Mouse (Mus musculus): ENCODE data around the gene Mgat3. TPM values are rescaled to one million over a fixed set of nuclear protein-coding genes. Genes with fewer than 3 reads are reported as not detected.

Gene Mgat3
- polyA plus RNA-seq, 1 experiment from 2014 or later: 22.3 TPM

DNA sequence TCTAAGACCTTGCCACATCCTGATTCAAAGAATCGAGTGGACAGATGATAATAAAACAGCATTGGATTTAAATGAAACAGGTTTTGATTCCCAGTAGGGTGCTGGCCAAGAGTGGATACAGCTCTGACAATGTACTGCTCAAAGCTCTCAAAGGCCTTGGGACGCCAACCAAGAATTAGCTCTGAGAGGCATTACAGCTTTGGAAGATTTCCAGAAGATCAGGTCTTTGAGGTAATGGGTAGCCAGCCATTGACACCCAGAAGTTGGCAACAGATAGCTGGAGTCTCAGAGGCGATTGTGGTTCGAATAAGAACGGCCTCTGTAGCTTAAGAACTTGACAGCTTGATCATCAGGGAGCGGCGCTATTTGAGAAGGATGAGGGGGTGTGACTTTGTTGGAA, 8.0 kb downstream of the Mgat3 start:
- Histone ChIP-seq H3K27ac (no peak overlapping the region), H3K4me2 (replicated peaks) (no peak overlapping the region), H3K4me1 (replicated peaks; ENCODE audit: control insufficient read depth, insufficient read depth, low read length) (no peaks in the 10 kb centered on the region), H3K4me3 (replicated peaks; ENCODE audit: low read length) (no peak overlapping the region), H3K36me3 (replicated peaks; ENCODE audit: control insufficient read depth, insufficient read depth) (no peaks in the 10 kb centered on the region), H3K27me3 (ENCODE audit: control insufficient read depth, insufficient read depth, low read length) (no peaks in the 10 kb centered on the region), H3K9me3 (ENCODE audit: control insufficient read depth, low read length) (no peaks in the 10 kb centered on the region), H3K9ac (no peak overlapping the region)
- WGBS: 81% methylated on average over 7 of the region's 7 CpGs
- no peak for ATAC-seq (ENCODE audit: low FRiP score)
- no peak for DNase-seq (ENCODE audit: low spot score)

DNA sequence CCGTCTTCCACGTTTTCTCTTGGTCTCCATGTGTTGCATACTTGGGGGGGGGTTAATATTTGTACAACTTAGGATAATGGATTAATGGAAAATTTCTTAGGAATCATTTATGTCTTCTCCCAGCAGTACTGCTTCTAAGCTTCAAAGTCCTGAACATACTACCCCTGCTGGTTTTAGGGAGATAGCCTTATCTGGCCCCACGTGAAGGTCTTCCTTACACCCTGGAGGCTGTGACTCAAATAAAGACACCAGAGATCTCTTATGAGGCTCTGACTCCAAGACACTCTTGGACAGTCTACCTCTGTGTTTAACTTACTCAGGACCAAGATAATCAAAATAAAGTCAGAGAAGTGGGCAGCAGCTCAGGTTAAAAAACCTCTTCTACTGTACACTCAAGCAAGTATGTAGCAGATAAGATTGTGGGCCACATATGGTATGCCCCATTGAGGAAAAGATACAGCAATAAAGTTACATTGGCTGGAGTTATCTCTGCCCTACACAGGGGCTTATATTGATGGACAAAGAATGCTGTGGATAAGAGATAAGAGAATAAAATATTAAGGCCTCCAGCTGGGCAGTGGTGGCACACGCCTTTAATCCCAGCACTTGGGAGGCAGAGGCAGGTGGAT, 8.7 kb downstream of the Mgat3 start:
- Histone ChIP-seq H3K9me3 (ENCODE audit: control insufficient read depth, low read length) (no peaks in the 10 kb centered on the region), H3K4me2 (replicated peaks) (no peak overlapping the region), H3K9ac (no peak overlapping the region), H3K4me1 (replicated peaks; ENCODE audit: control insufficient read depth, insufficient read depth, low read length) (no peaks in the 10 kb centered on the region), H3K27me3 (ENCODE audit: control insufficient read depth, insufficient read depth, low read length) (no peaks in the 10 kb centered on the region), H3K4me3 (replicated peaks; ENCODE audit: low read length) (no peak overlapping the region), H3K27ac (no peak overlapping the region), H3K36me3 (replicated peaks; ENCODE audit: control insufficient read depth, insufficient read depth) (no peaks in the 10 kb centered on the region)
- DNase-seq (ENCODE audit: low spot score) (no peak), ATAC-seq (ENCODE audit: low FRiP score) (no peak)
- 98% methylated on average over 4 of the region's 4 CpGs for WGBS

DNA sequence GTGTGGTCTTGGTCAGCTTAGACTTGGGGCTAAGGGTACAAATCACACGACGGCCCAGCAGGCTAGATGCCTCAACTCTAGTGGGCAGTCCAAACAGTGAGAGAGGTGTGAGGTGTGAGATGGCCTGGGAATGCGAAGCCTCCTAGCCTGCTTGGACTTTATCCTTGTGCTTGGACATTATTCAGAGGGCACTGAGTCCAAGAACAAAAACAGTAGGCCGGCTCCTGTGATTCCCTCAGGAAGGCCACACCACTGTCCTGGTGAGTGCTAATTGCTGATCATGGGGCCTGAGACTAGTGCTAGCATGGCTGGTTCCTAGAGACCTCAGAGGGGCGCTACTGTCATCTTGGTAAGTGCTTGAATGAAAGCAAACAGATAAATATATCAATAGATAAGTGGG, 15.4 kb downstream of the Mgat3 start:
- 82% methylated on average over 5 of the region's 5 CpGs for WGBS
- Histone ChIP-seq H3K4me2 (replicated peaks) (no peak overlapping the region), H3K9me3 (ENCODE audit: control insufficient read depth, low read length) (no peaks in the 10 kb centered on the region), H3K4me1 (replicated peaks; ENCODE audit: control insufficient read depth, insufficient read depth, low read length) (peaks cover 6% of the 10 kb centered on the region; the same call in 1 of the 2 replicates), H3K9ac (no peak overlapping the region), H3K27ac (no peak overlapping the region), H3K4me3 (replicated peaks; ENCODE audit: low read length) (no peak overlapping the region), H3K27me3 (ENCODE audit: control insufficient read depth, insufficient read depth, low read length) (no peaks in the 10 kb centered on the region), H3K36me3 (replicated peaks; ENCODE audit: control insufficient read depth, insufficient read depth) (no peaks in the 10 kb centered on the region)
- no peak for DNase-seq (ENCODE audit: low spot score)
- ATAC-seq (ENCODE audit: low FRiP score): no peak

DNA sequence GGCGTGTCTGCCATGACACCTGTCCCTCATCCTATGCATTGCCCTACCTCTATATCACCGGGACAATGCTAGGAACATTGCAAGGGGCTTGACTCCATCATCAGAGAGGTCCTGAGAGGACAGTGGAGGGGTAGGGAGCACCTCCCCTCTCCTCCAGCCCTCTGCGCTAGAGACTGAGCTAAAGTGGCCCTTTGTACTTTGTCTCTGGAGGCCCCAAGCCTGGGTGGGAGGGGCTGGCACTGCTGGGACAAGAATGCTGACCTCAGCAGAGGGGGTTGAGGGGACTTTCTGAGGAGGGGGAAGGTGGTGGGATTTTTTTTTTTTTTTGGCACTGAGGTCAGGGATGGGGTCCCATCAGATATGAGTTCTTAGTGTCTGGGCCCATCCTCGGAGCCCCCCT, 16.6 kb downstream of the Mgat3 start:
- Histone ChIP-seq H3K27ac (no peak overlapping the region), H3K9me3 (ENCODE audit: control insufficient read depth, low read length) (no peaks in the 10 kb centered on the region), H3K9ac (no peak overlapping the region), H3K36me3 (replicated peaks; ENCODE audit: control insufficient read depth, insufficient read depth) (no peaks in the 10 kb centered on the region), H3K4me3 (replicated peaks; ENCODE audit: low read length) (no peak overlapping the region), H3K4me1 (replicated peaks; ENCODE audit: control insufficient read depth, insufficient read depth, low read length) (peaks cover 8% of the 10 kb centered on the region; the same call in 1 of the 2 replicates), H3K4me2 (replicated peaks) (no peak overlapping the region), H3K27me3 (ENCODE audit: control insufficient read depth, insufficient read depth, low read length) (no peaks in the 10 kb centered on the region)
- WGBS: 73% methylated on average over 4 of the region's 4 CpGs
- ATAC-seq (ENCODE audit: low FRiP score) (no peak), DNase-seq (ENCODE audit: low spot score) (no peak)

DNA sequence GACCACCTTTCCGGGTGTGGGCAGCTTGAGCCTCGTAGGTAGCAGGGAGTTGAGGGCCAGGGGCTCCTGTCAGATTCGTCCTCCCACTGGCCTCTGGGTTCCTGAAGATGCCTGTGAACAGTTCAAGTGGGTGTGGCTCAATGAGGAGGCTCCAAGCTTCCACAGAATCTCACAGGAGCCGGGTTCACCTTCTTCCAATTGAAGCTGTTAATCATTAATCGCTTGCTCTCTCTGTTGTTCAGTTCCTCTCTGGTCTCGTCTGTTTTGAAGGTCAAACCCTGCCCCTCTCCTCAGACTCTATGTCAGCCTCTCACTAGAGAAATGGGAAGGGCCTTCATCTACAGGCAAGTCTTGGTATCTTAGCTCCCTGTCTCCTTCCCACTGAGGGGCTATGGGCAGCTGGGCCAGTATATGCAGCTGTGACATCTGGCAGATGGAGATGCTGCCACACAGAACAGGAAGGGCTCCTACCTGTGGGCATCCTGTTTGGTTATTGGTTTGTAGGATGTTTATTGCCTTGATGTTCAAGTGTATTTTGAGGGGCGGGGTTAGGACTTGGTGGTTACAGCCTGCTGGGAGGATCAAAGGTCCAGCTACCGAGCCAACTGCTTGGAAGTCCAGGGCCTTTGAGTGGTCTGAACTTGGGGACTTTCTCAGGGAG, 18.2 kb downstream of the Mgat3 start:
- DNase-seq (ENCODE audit: low spot score) (no peak), ATAC-seq (ENCODE audit: low FRiP score) (no peak)
- no peak overlapping the region for H3K9ac ChIP-seq
- no peaks in the 10 kb centered on the region for H3K27me3 ChIP-seq (ENCODE audit: control insufficient read depth, insufficient read depth, low read length)
- H3K9me3 ChIP-seq (ENCODE audit: control insufficient read depth, low read length): no peaks in the 10 kb centered on the region
- H3K4me3 ChIP-seq (replicated peaks; ENCODE audit: low read length): no peak overlapping the region
- H3K4me2 ChIP-seq (replicated peaks): no peak overlapping the region
- WGBS: 67% methylated on average over 8 of the region's 8 CpGs
- no peak overlapping the region for H3K27ac ChIP-seq
- H3K4me1 ChIP-seq (replicated peaks; ENCODE audit: control insufficient read depth, insufficient read depth, low read length): peaks cover 8% of the 10 kb centered on the region; the same call in 1 of the 2 replicates
- H3K36me3 ChIP-seq (replicated peaks; ENCODE audit: control insufficient read depth, insufficient read depth): no peaks in the 10 kb centered on the region

DNA sequence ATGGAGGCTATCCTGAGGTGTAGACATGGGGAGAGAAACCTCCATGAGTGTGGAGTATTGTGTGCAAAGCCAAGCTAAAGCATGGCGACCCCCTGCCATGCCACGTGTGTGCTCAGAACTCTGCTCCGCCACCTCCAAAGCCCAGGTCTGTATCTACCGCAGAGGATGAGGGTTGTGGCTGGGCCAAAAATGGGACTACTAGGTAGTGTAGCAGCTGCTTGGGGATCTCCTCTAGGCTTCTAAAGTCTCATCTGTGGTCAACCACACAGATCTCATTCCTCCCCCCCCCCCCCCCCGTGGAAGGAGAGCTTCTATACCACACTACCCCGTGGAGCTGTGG, 18.7 kb downstream of the Mgat3 start:
- no peak for ATAC-seq (ENCODE audit: low FRiP score)

DNA sequence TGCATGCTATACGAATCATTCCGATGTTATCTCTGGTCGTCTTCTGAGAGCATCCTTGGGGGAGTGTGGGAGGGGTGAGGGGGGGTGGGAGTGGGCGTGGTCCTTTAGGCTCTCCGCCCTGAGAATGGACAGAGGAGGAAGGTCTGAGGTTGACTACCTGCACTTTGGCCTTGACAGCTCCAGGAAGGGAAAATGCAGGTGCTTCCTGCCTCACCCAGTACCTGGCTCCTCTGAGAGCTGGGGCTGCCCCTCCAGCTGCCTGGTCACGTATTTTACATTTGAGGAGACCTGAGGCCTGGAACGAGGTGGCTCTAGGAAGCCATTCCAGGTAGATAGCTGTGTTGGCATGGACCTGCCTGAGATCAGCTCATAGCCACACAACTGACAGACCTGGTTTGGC, 19.3 kb downstream of the Mgat3 start:
- no peak overlapping the region for H3K27ac ChIP-seq
- no peaks in the 10 kb centered on the region for H3K27me3 ChIP-seq (ENCODE audit: control insufficient read depth, insufficient read depth, low read length)
- no peaks in the 10 kb centered on the region for H3K36me3 ChIP-seq (replicated peaks; ENCODE audit: control insufficient read depth, insufficient read depth)
- H3K9ac ChIP-seq: no peak overlapping the region
- H3K4me2 ChIP-seq (replicated peaks): no peak overlapping the region
- peaks cover 8% of the 10 kb centered on the region; the same call in 1 of the 2 replicates for H3K4me1 ChIP-seq (replicated peaks; ENCODE audit: control insufficient read depth, insufficient read depth, low read length)
- whole genome bisulfite sequencing: 83% methylated on average over 7 of the region's 7 CpGs
- no peaks in the 10 kb centered on the region for H3K9me3 ChIP-seq (ENCODE audit: control insufficient read depth, low read length)
- no peak for ATAC-seq (ENCODE audit: low FRiP score)
- no peak overlapping the region for H3K4me3 ChIP-seq (replicated peaks; ENCODE audit: low read length)
- DNase-seq (ENCODE audit: low spot score): no peak

More for the DNA sequence above, 18.7 kb downstream of the Mgat3 start:
- no peaks in the 10 kb centered on the region for H3K27me3 ChIP-seq (ENCODE audit: control insufficient read depth, insufficient read depth, low read length)
- WGBS: 89% methylated on average over 5 of the region's 6 CpGs
- no peak for DNase-seq (ENCODE audit: low spot score)
- no peak overlapping the region for H3K9ac ChIP-seq
- no peaks in the 10 kb centered on the region for H3K36me3 ChIP-seq (replicated peaks; ENCODE audit: control insufficient read depth, insufficient read depth)
- H3K4me3 ChIP-seq (replicated peaks; ENCODE audit: low read length): no peak overlapping the region
- peaks cover 8% of the 10 kb centered on the region; the same call in 1 of the 2 replicates for H3K4me1 ChIP-seq (replicated peaks; ENCODE audit: control insufficient read depth, insufficient read depth, low read length)
- H3K27ac ChIP-seq: no peak overlapping the region
- H3K4me2 ChIP-seq (replicated peaks): no peak overlapping the region
- H3K9me3 ChIP-seq (ENCODE audit: control insufficient read depth, low read length): no peaks in the 10 kb centered on the region

DNA sequence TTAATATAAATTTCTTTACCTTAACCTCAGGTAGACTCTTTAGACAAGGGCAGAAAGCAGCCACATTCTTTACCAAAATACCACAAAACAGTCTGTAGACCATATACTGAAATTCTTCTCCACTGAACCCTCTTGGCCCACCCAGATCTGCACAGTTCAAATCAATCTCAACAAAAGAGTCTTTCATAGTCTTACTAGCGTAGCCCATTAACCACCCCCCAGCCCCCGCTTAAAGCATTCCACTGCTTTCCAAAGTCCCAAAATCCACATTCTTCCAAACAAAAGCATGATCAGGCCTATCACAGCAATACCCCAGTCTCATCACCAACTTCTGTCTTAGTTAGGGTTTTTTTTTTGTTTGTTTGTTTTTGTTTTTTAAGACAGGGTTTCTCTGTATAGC, 26.0 kb downstream of the Mgat3 start:
- H3K9me3 ChIP-seq (ENCODE audit: control insufficient read depth, low read length): no peaks in the 10 kb centered on the region
- DNase-seq (ENCODE audit: low spot score) (no peak), ATAC-seq (ENCODE audit: low FRiP score) (no peak)
- H3K4me2 ChIP-seq (replicated peaks): no peak overlapping the region
- no peaks in the 10 kb centered on the region for H3K4me1 ChIP-seq (replicated peaks; ENCODE audit: control insufficient read depth, insufficient read depth, low read length)
- peaks cover 6% of the 10 kb centered on the region; the same call in 1 of the 2 replicates for H3K36me3 ChIP-seq (replicated peaks; ENCODE audit: control insufficient read depth, insufficient read depth)
- H3K9ac ChIP-seq: no peak overlapping the region
- no peak overlapping the region for H3K27ac ChIP-seq
- no peaks in the 10 kb centered on the region for H3K27me3 ChIP-seq (ENCODE audit: control insufficient read depth, insufficient read depth, low read length)
- no peak overlapping the region for H3K4me3 ChIP-seq (replicated peaks; ENCODE audit: low read length)
- WGBS: 51% methylated on average over 2 of the region's 2 CpGs

DNA sequence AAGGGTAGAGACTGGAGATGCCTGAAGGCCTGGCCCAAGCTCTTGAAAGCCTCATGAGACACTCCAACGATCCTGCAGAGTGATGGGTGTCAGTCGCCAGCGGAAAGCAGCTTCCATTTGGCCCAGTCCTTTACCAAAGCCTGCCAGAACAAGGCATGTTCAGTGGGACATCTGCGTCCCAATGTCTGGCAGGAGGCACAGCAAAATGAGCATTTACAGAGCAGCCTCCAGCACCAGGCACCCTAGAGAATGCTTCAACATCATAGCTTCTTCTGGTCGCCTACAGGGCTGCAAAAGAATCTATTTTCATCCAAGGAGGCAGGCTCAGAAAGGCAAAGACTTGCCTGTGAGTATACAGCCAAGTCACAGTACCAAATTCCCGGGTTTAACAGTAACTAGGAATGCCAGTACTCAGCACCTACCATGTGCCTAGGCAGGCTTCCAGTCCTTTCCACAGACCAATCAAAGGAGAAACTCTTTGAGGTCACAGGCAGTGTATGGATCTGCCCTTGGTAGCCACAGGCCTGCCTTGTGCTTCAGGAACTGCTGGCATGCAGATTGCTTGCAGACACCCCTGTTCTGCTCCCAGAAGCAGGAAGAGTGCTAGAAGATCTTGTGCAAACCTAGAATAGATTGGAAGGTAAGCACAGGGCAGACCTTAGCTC, 28.7 kb downstream of the Mgat3 start:
- Histone ChIP-seq H3K27ac (no peak overlapping the region), H3K4me2 (replicated peaks) (no peak overlapping the region), H3K4me3 (replicated peaks; ENCODE audit: low read length) (no peak overlapping the region), H3K36me3 (replicated peaks; ENCODE audit: control insufficient read depth, insufficient read depth) (peaks cover 6% of the 10 kb centered on the region; the same call in 1 of the 2 replicates), H3K9ac (no peak overlapping the region), H3K4me1 (replicated peaks; ENCODE audit: control insufficient read depth, insufficient read depth, low read length) (no peaks in the 10 kb centered on the region), H3K9me3 (ENCODE audit: control insufficient read depth, low read length) (no peaks in the 10 kb centered on the region), H3K27me3 (ENCODE audit: control insufficient read depth, insufficient read depth, low read length) (no peaks in the 10 kb centered on the region)
- ATAC-seq (ENCODE audit: low FRiP score) (no peak), DNase-seq (ENCODE audit: low spot score) (no peak)
- WGBS: 85% methylated on average over 6 of the region's 6 CpGs

Data from hindbrain, embryonic 14.5 days (tissue).